Mouse (Mus musculus) kidney, postnatal 4 days (tissue): Measurements from ENCODE around the gene Slc16a3.

Source experiments
- DNase-seq, 2 experiments: peaks; one replicate each; pipeline ENCODE4 v3.0.0; 2021; ENCODE audit warnings: mixed read lengths in 2 of 2

The Slc16a3 gene

DNA sequence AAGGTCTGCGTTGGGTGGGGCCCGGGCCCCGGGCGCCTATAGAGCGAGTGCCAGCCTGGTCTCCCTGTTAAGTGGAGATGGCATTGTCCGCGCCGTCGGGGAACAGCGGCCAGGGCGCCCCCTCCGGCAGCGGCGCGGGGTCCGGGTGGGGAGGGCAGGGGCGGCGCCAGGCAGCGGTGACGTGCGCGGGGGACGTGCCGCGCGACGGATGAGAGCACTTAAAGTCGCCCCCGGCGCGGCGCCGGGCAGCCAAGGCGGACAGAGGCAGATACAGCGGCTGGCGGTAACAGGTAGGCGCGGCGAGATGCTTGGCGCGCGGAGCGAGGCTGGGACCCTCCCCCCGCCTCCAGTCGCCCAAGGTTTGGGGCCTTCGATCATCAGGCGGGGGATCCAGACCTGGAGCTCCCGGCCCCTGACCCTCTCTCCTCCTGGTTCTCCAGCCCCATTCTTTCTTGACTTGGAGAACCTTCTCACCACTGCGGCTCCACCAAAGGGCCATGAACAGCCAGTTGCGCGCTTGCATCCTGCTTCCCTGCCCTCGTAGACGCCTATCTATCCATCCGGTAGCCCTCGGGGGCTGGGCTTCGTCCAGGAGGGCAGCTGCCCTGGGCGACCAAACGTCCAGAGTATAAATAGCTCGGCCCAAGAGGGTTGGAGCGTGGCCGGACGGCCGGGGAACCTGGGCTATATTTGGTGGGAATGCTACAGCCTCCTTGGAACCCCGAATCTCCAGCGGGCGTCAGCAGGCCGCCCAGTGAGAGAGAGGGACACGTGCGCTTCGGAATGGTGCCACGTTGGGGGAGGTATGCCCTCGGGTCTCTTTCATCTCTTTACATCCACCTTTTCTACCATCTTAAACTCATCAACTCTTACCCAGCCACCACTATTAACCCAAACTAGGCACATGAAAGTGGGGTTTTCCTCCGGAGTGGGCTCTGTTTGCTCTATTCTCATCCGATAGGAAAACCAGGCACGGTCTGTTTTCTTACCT, 876 bp downstream of the Slc16a3 start:
- DNase-seq: peak; percentile 73 to 80

DNA sequence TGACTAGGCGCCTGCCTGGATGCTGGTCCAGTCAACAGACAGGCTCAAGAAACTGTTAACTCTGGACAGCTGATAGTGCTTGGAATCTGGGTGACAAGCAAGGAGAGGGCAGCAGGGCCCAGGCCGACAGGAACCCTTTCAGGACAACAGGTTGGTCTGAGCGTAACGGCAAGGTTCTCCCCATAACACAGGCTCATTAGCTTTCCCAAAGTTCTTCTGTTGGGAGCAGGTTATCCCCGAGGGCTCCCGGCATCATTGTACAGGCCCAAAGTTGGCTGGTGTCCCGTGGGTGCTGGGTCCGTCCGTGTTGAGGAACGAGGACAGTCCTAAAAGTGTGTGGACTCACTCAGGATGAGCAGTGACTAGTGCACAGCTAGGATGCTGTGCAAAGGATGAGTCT, 1.6 kb downstream of the Slc16a3 start:
- DNase-seq: no peak

DNA sequence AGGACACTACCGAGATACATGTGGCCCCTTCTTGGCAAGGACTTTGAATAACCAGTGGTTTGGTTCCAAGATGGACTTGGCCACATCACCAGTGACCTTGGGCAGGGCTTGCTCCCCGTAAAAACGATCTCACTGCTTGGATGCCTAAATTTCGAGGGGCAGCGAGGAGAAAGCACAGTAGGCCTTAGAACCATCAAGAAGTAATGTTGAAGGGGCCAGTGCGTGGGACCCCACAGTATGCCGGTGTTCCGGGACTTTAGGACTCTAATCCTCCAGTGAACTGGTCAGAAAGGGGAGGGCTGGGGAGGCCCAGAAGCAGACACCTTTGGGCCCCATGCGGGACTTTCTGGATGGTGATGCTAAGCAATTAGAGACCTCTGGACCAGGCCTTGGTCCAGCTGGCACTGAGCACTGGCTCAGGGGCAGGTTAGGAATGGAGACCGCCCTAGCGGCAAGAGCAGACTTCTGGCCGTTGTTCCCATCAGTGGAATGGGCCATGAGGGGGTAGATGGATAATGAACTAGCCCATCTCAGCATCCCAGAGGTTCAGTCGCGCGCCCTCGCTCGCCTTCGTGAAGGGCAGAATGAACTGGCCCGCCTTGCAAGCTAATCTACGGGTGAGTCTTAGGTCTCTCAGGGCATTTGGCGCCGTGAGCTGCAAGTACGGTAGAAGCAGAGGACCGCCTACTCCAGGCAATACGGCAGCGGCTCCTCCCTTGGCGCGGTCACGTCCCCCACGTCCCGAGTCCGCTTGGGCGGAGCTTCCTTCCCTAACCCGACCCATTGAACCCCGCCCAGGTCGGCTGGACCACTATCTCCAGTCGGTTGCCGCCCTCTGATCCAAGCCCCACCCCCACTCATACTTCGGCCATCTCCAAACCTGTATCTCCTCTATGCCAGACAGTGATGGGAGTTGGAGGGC, 2.3 kb downstream of the Slc16a3 start:
- peak; percentile 86 to 92 for DNase-seq

DNA sequence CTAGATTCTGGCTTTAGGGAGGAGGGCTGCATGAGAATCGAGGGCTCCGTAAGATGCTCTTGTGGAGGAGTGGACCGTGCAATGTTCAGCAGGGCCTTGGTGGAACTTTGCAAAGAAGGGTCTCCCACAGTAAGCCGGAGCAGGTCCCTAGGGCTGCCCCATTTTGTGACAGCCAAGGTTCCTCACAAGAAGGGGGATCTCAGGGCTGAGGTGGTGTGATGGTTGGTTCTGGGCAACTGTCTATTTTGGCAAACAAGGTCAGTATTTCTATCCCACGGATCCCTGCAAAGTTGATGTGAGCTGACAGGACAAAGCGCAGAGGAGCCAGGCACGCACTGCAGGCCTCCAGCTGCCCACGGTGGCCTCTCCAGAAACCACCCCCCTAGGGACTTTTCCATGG, 3.0 kb downstream of the Slc16a3 start:
- no peak for DNase-seq

DNA sequence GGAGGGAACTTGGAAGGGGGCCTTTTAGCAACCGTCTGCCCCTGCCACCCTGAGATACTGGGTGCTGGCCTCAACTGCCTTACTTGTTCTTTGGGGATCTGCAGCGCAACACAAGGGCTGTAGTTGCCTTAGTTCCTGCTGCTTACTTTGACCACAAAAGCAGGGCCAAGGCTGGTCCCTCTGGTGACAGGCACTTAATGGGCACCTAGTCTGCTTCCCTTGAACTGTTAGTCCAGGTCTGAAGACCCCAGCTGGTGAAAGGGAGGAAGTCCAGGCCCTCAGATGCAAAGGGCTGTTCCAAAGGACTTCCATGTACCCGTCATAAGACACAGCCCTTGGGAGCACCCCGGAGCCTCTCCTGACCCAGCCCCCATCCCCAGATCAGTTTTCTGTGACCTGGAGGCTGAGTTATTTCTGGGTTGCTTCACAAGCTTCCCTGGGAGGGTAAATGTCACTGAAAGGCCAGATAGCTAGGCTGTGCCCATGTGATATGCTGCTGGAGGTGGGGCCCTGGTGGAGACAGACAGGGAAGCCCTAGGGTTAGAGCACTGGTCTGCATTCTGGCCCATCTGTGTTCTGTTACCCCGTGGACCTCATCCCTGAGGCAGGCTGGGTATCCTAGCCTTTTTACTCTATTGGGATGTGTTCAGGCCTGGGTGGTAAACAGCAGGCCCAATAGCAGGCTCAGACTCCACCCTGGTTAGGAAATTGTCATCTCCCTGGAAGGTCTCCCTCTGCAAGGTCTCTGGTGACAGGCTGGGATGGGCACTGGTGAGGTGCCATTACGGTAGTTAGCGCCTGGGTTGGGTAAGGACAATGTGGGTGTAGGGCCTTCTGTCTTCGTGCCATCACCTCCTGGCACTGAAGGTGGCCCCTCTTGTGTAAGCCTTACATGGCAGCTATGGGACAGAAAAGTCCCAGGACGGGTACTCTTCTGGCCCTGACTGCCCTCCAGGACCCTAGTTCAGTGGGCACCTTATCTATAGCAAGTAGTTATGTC, 3.8 kb downstream of the Slc16a3 start:
- no peak for DNase-seq

DNA sequence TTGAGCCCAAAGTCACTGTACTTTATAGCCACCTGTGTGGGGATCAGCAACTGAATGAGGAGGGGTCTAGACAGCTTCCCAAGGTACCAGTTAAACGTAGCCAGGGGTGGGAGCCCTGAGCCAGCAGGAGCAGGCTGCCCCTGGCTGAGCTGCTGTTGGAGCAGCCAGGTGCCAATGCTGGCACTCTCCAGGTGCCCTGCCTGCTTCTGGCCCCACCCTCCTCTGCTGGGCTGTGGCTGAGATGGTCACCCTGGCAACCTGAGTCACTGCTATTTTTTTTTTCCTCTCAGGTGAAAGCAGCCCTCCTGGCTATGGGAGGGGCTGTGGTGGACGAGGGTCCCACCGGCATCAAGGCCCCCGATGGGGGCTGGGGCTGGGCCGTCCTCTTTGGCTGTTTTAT, 6.7 kb downstream of the Slc16a3 start:
- peak in 1 of 2 experiments; percentile 42 for DNase-seq

DNA sequence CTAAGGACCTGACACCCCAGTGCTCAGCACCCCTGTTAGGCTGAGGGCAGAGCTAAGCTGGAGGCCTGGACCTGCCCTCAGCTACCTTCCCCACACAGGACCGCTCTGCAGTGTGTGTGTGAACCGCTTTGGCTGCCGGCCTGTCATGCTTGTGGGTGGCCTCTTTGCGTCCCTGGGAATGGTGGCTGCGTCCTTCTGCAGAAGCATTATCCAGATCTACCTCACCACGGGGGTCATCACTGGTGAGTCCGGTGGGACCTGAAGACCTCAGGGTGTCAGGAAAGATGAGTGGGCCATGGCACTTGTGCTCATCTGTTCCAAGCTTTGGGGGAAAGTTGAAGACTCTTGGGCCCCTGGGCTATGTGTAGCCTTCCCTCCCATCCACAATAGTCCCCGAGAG, 7.4 kb downstream of the Slc16a3 start:
- no peak for DNase-seq

DNA sequence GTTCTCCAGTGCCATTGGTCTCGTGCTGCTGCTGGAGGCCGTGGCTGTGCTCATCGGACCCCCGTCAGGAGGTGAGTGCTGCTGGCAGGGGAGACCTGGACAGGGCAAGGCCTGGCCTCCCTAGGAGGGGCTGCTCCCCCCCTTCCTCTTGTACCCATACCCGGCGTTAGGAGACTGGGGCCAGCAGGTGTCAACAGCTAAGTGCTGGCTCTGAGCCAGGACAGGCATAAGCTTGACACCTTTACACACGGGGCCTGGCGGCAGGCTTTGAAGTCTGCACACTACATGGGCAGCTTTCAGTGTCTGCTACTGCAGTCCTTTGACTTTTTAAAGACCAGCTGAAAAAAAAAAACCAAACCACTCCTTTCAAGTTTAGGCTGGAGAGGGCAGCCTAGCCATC, 8.8 kb downstream of the Slc16a3 start:
- DNase-seq: no peak

DNA sequence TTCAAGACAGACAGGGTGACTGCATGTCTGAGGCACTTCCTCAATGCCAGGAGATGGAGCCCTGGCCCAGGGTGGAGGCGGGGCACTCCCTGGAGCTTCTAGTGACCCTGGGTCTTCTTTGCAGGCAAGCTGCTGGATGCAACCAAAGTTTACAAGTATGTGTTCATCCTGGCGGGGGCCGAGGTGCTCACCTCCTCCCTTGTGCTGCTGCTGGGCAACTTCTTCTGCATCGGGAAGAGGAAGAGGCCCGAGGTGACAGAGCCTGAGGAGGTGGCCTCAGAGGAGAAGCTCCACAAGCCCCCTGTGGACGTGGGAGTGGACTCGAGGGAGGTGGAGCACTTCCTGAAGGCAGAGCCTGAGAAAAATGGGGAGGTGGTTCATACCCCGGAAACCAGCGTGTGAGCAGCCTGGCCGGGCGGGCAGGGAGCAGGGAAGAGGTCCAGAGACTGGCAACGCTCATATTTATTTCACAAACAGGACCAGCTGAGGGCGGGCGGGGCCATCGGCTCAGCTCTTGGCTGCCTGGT, 9.5 kb downstream of the Slc16a3 start:
- DNase-seq: peak in 1 of 2 experiments; percentile 28

DNA sequence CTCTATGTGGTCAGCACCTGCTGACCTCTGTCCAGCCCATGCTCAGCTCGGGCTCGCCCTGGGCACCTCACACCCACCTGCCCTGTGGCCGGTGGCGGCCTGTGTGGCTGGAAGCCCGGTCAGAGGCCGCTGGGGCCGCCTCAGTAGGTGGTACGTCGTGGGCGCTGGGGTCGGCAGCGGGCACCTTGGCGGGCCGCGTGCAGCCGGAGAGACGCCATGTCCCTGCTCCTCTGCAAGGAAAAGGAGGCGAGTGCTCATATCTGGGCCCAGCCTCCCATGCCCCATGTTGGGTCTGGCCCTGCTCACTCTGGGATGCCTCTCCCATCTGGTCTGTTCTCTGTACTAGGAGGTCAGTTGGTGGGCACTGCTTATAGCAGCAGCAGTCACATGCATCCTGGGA, 10.8 kb downstream of the Slc16a3 start:
- DNase-seq: no peak

DNA sequence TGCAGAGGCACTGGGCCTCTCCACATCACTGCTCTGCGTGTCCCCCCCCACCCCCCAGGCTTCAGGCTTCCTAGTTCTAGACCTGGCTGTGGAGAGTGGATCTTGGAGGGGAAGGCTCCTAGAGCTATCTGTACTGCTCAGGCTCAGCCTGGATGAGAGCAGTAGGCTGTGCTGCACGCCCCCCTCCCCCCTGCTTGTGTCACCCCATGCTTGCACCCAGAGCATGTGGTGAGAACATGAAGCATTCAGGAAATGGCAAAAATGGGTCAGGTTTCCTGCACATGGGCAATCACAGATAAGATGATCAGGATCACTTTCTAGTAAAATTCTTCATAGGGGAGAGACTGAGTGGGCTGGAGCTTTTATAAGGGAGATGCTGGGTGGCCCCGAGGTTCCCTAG, 11.3 kb downstream of the Slc16a3 start:
- DNase-seq: no peak

DNA sequence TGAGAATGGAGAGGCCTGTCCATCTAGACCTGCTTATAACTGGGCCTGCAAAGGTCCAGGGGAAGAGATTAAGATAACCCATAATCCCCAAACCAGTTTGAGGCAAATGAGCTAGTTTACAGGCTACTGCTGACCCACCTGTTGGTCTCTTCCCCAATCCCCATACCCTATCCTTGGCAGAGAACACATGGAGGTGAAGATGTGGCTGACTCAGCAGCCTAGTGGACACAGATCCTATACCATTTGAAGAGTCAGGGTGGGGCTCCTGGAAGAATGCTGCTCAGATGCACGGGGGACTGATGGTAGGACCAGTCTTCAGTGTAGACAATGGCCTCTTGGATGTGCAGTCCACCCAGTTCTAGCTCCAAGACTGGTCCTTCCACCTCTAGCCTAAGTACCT, 12.0 kb downstream of the Slc16a3 start:
- no peak for DNase-seq

DNA sequence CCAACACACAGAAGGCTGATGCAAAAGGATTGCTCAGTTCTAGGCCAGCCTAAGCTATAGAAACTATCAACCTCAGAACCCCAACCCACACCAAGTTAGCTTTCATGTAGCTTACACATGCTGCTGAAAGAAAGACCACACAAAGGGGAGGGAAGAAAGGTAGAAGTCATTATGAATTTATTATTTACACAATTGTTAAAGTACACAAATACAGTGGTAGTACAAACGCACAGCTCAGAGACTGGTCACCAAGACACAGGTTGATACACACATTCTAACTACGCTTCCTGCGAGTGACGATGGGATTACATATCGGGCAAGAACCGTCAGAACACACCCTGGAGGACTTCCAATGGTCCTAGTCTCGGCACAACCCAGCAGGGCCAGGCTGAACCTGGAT, 13.3 kb downstream of the Slc16a3 start:
- no peak for DNase-seq

DNA sequence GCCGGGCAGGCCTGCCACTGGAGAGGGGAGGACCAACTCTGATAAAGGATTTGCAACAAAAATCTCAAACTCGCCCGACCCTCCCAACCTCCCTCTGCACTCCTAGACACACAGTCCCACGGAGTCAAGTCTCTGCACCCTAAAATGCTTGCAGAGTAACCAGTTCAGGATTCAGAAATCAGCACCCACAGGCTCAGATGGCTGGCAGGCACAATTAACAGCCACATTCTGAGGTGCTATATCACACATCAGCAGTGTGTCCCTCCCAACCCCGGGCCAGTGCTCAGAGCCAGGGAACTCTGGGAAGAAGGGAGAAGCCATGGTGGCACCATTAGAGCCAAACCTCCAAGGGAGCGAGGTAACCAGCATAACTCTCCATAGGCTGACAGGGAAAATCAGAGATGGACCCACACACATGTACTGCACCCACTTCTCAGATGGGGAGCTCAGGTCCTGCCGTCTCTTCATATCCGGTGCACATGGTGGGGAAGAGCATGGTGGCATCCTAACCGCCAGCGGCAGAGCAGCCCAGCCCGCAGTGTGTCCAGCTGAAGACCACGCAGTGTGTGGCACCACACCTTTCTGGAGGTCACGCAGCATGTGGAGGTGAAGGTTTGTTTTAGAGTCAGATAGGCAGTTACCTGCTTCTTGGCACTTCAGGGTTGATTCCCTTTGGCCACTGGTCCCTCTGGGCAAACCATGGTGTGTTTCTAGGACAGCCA, 13.9 kb downstream of the Slc16a3 start:
- no peak for DNase-seq

DNA sequence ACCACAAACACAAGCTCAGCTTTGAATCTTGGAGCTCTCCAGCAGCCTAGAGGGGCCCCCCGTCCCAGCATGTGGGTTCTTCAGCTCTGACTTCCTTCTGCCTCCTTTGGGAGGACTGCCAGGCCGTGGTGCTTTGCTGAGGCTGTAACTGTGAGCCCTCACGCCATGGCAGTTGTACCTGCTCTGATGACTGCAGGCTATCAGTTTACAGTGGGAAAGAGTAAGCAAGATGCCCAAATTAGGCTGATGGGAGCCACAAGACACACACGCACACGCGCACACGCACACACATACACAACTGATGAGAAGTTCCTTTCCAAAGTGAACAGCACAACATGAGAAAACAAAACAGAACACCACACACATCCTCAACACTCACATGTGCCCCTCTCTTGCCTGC, 14.6 kb downstream of the Slc16a3 start:
- no peak for DNase-seq

DNA sequence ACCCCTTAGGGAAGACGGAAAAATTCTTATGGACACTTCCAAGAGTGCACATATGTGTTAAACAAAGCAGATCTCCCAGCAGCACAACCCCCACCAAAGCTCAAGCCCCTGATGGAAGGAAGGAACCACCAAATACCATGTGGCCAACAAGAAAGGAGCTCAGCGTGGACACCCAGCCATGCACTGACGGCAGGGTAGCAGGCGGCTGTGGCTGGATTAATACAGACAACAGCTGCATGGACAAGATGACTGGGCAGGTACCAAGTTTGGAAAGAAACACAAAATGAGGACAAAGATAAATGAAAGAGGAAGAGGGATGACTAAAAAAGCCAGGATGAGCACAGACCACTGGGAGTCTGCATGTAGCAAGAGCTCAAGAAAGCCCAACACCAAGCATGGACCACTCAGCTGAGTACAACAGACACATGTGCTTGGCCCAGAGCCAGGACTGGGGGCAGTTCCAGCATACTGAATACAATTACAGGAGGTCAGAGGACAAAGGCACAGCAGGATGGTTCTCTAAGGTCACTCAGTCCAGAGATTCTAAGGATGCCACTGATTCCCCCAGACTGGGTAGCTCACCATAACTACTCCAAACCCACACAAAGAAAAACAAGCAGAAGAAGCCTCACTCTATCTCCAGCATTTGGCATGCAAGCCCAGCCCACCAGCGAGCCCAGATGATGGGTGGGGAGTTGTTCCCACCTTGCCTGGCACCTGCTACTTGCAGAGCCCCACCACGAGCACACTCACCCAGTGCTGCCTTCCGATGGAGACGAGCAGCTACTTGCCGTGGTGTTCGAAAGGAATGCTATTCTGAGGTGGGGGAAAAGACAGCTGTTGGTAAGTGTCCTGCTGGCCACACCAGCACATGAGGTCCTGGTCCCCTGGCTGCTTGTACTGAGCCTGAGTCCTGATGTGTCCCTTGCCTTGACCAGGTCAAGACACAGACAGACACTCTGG, 16.2 kb downstream of the Slc16a3 start:
- peak in 1 of 2 experiments; percentile 35 for DNase-seq

DNA sequence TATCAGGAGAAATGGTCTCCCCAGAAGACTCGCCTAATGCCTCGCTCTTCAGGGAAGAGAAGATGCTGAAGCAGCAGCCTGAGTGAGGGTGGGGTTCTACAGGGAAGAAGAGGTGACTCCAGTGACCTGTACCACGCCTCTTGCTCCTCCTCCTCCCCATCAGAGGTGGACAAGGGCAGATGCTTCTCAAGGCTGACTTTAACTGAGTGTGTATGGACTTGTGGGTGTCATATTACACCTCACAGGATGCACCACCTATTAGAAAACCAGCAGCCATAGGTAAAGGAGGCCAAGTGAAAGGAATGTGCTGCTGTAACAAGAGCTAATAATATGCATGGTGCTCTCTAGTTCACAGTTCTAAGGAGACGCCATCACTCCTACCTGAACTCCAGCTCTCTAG, 17.3 kb downstream of the Slc16a3 start:
- DNase-seq: no peak

DNA sequence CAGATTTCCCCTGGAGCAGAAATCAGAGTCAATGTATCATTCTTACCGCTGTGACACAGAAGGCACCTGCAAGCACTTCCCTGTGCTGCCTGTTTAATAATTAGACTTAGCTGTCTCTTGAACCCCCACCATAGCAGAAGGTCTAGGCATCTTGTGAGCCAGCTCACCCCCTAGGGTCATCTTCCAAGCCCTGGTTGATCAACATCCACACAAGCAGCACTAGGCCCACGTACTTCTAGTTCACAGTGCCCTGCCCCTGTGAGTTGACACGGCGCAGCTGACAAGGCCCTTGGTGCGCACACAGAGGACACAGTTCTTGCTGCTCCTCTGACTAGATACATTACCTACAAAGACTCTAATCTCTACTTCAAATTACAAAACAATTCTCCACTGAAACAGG, 21.5 kb downstream of the Slc16a3 start:
- no peak for DNase-seq

DNA sequence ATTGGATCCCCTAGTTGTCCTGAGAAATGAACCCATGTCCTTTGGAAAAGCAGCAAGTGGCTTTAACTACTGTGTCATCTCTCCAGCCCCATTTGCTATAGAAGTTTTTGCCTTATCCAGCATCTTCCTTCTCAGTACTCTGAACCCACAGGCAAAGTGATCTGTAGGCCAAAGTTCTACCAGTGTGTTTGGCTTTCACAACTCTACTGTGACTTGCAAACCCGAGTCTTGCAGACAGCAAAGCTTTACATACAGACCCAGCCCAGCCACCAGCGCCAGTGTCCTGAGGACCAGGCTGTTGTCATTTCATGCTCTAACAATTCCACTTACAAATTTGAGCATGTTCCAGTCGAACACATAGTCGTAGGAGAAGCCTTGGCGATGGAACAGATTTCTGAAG, 23.0 kb downstream of the Slc16a3 start:
- DNase-seq: no peak

DNA sequence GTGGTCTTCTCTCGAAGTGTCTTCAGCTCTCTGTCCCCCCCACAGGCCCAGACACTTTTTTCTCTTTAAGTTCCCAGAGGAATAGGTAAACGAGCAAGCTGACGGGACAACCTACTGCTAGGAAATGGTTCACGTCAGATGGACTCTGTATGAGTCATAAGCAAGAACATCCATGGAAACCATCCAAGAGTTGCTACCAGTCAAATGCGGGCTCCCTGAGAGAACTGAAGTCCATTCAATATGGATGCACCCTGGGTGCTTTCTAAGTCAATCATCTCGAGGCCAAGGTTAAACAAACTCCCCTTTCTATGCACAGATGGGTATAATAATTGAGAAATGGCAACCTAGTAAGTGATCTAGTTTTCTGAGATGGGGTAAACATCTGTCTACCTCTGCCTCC, 25.0 kb downstream of the Slc16a3 start:
- no peak for DNase-seq
